Mouse (Mus musculus) midbrain, embryonic 13.5 days (tissue): Measurements from ENCODE around the gene Ehhadh. TPM values are rescaled to one million over a fixed set of nuclear protein-coding genes. Genes with fewer than 3 reads are reported as not detected.
"Not testable (repeated sequence)": the region's sequence is repeated elsewhere in the genome, so short reads cannot be mapped to it uniquely, and the experiment has no call there.

Source experiments
- ATAC-seq: fragments of 200-750 bp; cut with Nextera tagmentation; 2 replicates; pipeline ENCODE4 v1.8.0; 2017; ENCODE audit warnings: mild to moderate bottlenecking, moderate TSS enrichment, moderate library complexity
- H3K27ac ChIP-seq: fragments of 300-500 bp; sonication (generic); 2 replicates; pipeline ENCODE4 v1.5.1; 2015; ENCODE audit warnings: inconsistent platforms, mild to moderate bottlenecking, moderate library complexity
- H3K27me3 ChIP-seq: fragments of 300-500 bp; sonication (generic); 2 replicates; pipeline ENCODE4 v1.6.1; 2015; ENCODE audit warnings: mild to moderate bottlenecking, inconsistent platforms
- H3K36me3 ChIP-seq: fragments of 300-500 bp; sonication (generic); 2 replicates; pipeline ENCODE4 v1.6.1; 2015; ENCODE audit warnings: mild to moderate bottlenecking, inconsistent platforms
- H3K4me1 ChIP-seq: fragments of 300-500 bp; sonication (generic); replicated peaks from 2 replicates; pipeline ENCODE4 v1.6.1; 2015; ENCODE audit warnings: inconsistent platforms
- H3K4me2 ChIP-seq: fragments of 300-500 bp; sonication (generic); replicated peaks from 2 replicates; pipeline ENCODE4 v1.6.1; 2015; ENCODE audit warnings: moderate library complexity, mild to moderate bottlenecking, inconsistent platforms
- H3K4me3 ChIP-seq: fragments of 300-500 bp; sonication (generic); replicated peaks from 2 replicates; pipeline ENCODE4 v1.5.1; 2015; ENCODE audit warnings: mild to moderate bottlenecking, inconsistent platforms
- H3K9ac ChIP-seq: fragments of 300-500 bp; sonication (generic); replicated peaks from 2 replicates; pipeline ENCODE4 v1.6.1; 2015; ENCODE audit warnings: mild to moderate bottlenecking, inconsistent platforms
- H3K9me3 ChIP-seq: fragments of 300-500 bp; sonication (generic); 2 replicates; pipeline ENCODE4 v1.6.1; 2016; ENCODE audit warnings: mild to moderate bottlenecking, inconsistent platforms
- WGBS: fragments of 180-500 bp; shearing (Covaris S2); methylation state at CpG from one replicate; pipeline ENCODE4 v1.1.7; 2015; 5-methylcytosine and 5-hydroxymethylcytosine counted together
- polyA plus RNA-seq: library from polyadenylated mRNA; unstranded; fragments of >200 nt; fragmentation: Nextera tagmentation; extraction: Ambion mirVana; gene quantifications from 2 replicates; pipeline ENCODE4 v1.2.1, GENCODE M21; 2015

The Ehhadh gene
- polyA plus RNA-seq, 1 experiment from 2014 or later = 1.2 TPM

DNA sequence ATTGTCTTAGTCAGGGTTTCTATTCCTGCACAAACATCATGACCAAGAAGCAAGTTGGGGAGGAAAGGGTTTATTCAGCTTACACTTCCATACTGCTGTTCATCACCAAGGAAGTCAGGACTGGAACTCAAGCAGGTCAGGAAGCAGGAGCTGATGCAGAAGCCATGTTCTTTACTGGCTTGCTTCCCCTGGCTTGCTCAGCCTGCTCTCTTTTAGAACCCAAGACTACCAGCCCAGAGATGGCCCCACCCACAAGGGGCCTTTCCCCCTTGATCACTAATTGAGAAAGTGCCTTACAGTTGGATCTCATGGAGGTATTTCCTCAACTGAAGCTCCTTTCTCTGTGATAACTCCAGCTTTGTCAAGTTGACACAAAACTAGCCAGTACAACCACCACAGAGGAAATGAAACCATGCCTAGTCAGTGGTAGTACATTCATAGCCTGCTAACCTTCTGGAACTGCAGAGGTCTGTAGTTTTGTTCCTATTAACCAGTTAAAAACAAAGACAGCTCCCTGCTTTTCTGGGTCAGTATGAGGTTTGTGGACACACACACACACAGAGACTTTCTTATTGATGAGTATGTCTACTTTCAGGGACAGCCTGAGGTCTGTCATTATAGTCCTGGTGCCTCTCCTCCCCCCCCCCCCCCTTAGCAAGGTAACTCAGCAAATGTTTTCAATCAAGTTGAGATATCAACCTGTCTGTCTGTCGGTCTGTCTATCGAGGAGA is 5.6 kb upstream of the Ehhadh start:
- not testable (repeated sequence) for H3K27me3 ChIP-seq, ATAC-seq, H3K27ac ChIP-seq, H3K36me3 ChIP-seq, H3K9me3 ChIP-seq
- 47% methylated on average over 2 of the region's 2 CpGs for WGBS
- Histone ChIP-seq H3K9ac (peak overlapping the region; percentile 88), H3K4me3 (peak overlapping the region; percentile 86), H3K4me1 (peaks cover 17% of the 10 kb centered on the region), H3K4me2 (peak overlapping the region; percentile 79)

- ATAC-seq = no peak
- no peak overlapping the region for H3K9ac ChIP-seq
- no peaks in the 10 kb centered on the region for H3K36me3 ChIP-seq
- no peak overlapping the region for H3K4me3 ChIP-seq
- WGBS = 63% methylated on average over 3 of the region's 3 CpGs
- H3K4me1 ChIP-seq = peaks cover 27% of the 10 kb centered on the region
- no peak overlapping the region for H3K27ac ChIP-seq
- H3K9me3 ChIP-seq = no peaks in the 10 kb centered on the region
- H3K4me2 ChIP-seq = no peak overlapping the region
- H3K27me3 ChIP-seq = no peaks in the 10 kb centered on the region
These were observed 4.2 kb upstream of the Ehhadh start for GRCm38 (mm10) chr16:21791779-21792178.

- Histone ChIP-seq H3K4me2 (no peak overlapping the region), H3K36me3 (no peaks in the 10 kb centered on the region), H3K9me3 (no peaks in the 10 kb centered on the region), H3K27ac (no peak overlapping the region), H3K4me3 (no peak overlapping the region), H3K27me3 (no peaks in the 10 kb centered on the region), H3K9ac (no peak overlapping the region), H3K4me1 (peaks cover 22% of the 10 kb centered on the region)
- WGBS = 17% methylated on average over 1 of the region's 1 CpGs
- no peak for ATAC-seq
These were observed 2.9 kb upstream of the Ehhadh start for GRCm38 (mm10) chr16:21790469-21790868.

DNA sequence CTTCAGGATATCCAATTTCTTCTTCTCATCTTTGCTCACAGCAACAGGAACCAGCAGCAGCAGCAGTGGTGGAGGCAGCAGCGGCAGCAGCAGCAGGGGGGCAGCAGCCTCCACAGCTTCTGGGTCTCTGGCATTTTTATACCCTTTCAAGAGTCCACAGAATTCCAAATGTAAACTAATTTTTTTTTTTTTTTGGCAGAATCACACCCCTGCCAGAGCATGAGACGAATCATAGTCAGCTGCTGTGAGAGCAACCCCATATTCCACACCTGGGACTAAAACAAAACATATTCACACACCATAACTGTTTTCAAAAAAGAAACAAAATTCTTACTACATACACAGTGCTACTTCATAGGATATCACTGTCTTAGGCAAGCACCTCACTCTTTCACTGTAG is 1.6 kb upstream of the Ehhadh start:
- ATAC-seq = no peak
- no peak overlapping the region for H3K27ac ChIP-seq
- H3K4me2 ChIP-seq = no peak overlapping the region
- H3K9ac ChIP-seq = no peak overlapping the region
- no peaks in the 10 kb centered on the region for H3K36me3 ChIP-seq
- no peaks in the 10 kb centered on the region for H3K9me3 ChIP-seq
- no peaks in the 10 kb centered on the region for H3K27me3 ChIP-seq
- H3K4me1 ChIP-seq = peaks cover 16% of the 10 kb centered on the region
- WGBS = 84% methylated on average over 2 of the region's 2 CpGs
- H3K4me3 ChIP-seq = no peak overlapping the region

DNA sequence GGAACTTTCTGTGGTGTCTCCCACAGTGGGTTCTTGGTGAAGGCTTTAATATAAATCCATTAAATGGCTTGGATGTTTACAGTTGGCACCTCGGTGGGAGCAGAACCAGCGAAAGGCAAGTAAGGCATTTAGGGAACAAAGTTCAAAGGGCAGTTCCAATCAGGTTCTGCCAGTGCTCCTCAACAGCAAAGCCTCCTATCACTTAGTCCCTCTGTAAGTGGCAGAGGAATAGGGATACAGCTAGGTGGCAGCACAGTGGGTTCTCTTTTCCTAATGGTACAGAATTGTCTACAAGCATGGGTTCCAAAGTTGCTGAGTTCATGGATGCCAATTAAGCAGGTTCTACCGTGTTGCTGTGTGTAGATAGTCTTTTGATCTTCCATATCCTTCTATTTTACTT is 974 bp upstream of the Ehhadh start:
- Histone ChIP-seq H3K4me3 (no peak overlapping the region), H3K4me1 (peaks cover 14% of the 10 kb centered on the region), H3K27me3 (no peaks in the 10 kb centered on the region), H3K9me3 (no peaks in the 10 kb centered on the region), H3K9ac (no peak overlapping the region), H3K36me3 (no peaks in the 10 kb centered on the region), H3K27ac (no peak overlapping the region), H3K4me2 (no peak overlapping the region)
- ATAC-seq = no peak
- 60% methylated on average over 3 of the region's 3 CpGs for WGBS

GRCm38 (mm10) chr16:21786317-21786716 is 1.3 kb downstream of the Ehhadh start:
- Histone ChIP-seq H3K27ac (no peak overlapping the region), H3K4me1 (peaks cover 11% of the 10 kb centered on the region)
- 87% methylated on average over 8 of the region's 8 CpGs for WGBS

DNA sequence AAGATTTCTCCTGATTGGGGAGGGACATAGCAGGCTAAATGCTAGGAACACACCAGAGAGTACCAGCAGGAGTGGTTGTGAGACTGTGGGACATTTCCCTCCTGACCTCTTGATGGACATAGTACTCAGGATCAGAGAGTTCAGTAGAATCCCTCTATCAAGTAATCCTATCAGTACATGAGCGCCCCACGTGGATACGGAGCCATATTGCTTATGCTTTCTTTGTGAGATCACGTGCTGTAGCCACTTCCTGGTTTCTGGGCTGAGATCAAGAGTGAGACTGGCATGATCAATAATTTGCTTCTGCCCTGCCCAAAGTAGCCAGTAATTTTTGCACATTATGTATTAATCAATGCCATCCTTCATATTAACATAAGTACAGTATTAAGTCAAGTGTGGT is 2.6 kb downstream of the Ehhadh start:
- H3K4me2 ChIP-seq = no peak overlapping the region
- H3K9me3 ChIP-seq = no peaks in the 10 kb centered on the region
- H3K4me1 ChIP-seq = peaks cover 11% of the 10 kb centered on the region
- no peak overlapping the region for H3K27ac ChIP-seq
- ATAC-seq = no peak
- H3K27me3 ChIP-seq = no peaks in the 10 kb centered on the region
- WGBS = 78% methylated on average over 4 of the region's 4 CpGs
- no peaks in the 10 kb centered on the region for H3K36me3 ChIP-seq
- H3K4me3 ChIP-seq = no peak overlapping the region
- no peak overlapping the region for H3K9ac ChIP-seq

More at GRCm38 (mm10) chr16:21786317-21786716, 1.3 kb downstream of the Ehhadh start:
- H3K27me3 ChIP-seq = no peaks in the 10 kb centered on the region
- no peaks in the 10 kb centered on the region for H3K36me3 ChIP-seq
- no peak overlapping the region for H3K4me2 ChIP-seq
- no peak for ATAC-seq
- no peaks in the 10 kb centered on the region for H3K9me3 ChIP-seq
- H3K9ac ChIP-seq = no peak overlapping the region
- H3K4me3 ChIP-seq = no peak overlapping the region

- Histone ChIP-seq H3K27ac (no peak overlapping the region), H3K9me3 (no peaks in the 10 kb centered on the region), H3K4me2 (no peak overlapping the region), H3K27me3 (no peaks in the 10 kb centered on the region), H3K36me3 (no peaks in the 10 kb centered on the region), H3K4me3 (no peak overlapping the region), H3K9ac (no peak overlapping the region), H3K4me1 (peaks cover 8% of the 10 kb centered on the region)
- WGBS = 81% methylated on average over 2 of the region's 2 CpGs
- ATAC-seq = no peak
These were observed 4.8 kb downstream of the Ehhadh start for GRCm38 (mm10) chr16:21782807-21783206.

GRCm38 (mm10) chr16:21781895-21782294 is 5.7 kb downstream of the Ehhadh start:
- no peaks in the 10 kb centered on the region for H3K4me1 ChIP-seq
- no peaks in the 10 kb centered on the region for H3K27me3 ChIP-seq
- no peaks in the 10 kb centered on the region for H3K9me3 ChIP-seq
- ATAC-seq = no peak
- no peak overlapping the region for H3K4me2 ChIP-seq
- H3K4me3 ChIP-seq = no peak overlapping the region
- no peak overlapping the region for H3K9ac ChIP-seq
- no peak overlapping the region for H3K27ac ChIP-seq
- 78% methylated on average over 3 of the region's 3 CpGs for WGBS
- no peaks in the 10 kb centered on the region for H3K36me3 ChIP-seq

GRCm38 (mm10) chr16:21781277-21781676 is 6.3 kb downstream of the Ehhadh start:
- no peak for ATAC-seq
- H3K9ac ChIP-seq = no peak overlapping the region
- no peak overlapping the region for H3K4me2 ChIP-seq
- no peaks in the 10 kb centered on the region for H3K27me3 ChIP-seq
- 79% methylated on average over 3 of the region's 3 CpGs for whole genome bisulfite sequencing
- no peak overlapping the region for H3K27ac ChIP-seq
- H3K9me3 ChIP-seq = no peaks in the 10 kb centered on the region
- no peaks in the 10 kb centered on the region for H3K4me1 ChIP-seq
- H3K4me3 ChIP-seq = no peak overlapping the region
- H3K36me3 ChIP-seq = no peaks in the 10 kb centered on the region

DNA sequence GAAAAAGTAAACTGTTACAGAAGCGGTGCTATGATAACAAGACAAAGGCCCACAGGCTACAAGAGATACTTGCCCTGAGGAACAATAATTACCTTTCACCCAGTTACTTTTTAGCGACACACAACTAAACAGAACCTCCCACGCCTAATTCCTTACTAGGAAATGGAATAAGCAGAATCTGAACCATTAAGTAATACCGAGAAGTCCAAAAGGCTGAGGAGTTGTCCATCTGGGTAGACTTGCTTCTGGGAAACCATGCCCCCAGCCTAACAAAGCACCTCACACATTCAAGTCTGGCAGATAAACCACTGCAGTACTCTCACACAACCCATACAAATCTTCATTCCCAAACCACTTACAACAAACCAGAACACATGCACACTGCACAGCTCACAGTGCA is 8.5 kb downstream of the Ehhadh start:
- Histone ChIP-seq H3K4me1 (no peaks in the 10 kb centered on the region), H3K36me3 (no peaks in the 10 kb centered on the region), H3K9me3 (no peaks in the 10 kb centered on the region), H3K4me3 (no peak overlapping the region), H3K27me3 (no peaks in the 10 kb centered on the region), H3K4me2 (no peak overlapping the region), H3K9ac (no peak overlapping the region), H3K27ac (no peak overlapping the region)
- no peak for ATAC-seq
- 91% methylated on average over 4 of the region's 4 CpGs for WGBS

- H3K4me1 ChIP-seq = no peaks in the 10 kb centered on the region
- WGBS = 43% methylated on average over 3 of the region's 3 CpGs
- no peaks in the 10 kb centered on the region for H3K36me3 ChIP-seq
- no peaks in the 10 kb centered on the region for H3K9me3 ChIP-seq
- H3K4me2 ChIP-seq = peak overlapping the region; percentile 38
- H3K27me3 ChIP-seq = no peaks in the 10 kb centered on the region
- no peak overlapping the region for H3K9ac ChIP-seq
- ATAC-seq = no peak
- H3K4me3 ChIP-seq = peak overlapping the region; percentile 27
- no peak overlapping the region for H3K27ac ChIP-seq
These were observed 9.2 kb downstream of the Ehhadh start for GRCm38 (mm10) chr16:21778293-21778866.

DNA sequence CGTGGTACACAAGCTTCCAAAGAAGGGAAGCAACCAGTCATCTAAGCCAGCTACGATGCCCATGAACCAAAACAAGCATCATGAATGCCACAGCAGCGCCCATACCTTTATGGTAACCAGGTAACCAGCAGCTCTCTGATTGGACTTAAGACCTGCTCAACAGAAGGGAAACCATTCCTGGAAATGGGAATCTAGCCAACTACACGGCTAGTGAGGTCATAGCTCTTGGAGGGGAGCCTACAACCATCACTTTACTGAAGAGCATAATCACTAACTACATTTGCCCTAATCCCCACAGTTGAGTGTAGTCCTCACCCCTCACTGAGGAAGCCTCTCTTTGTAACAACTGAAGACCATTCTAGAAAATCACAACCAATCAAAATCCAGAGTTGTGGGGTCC is 12.9 kb downstream of the Ehhadh start:
- Histone ChIP-seq H3K4me1 (no peaks in the 10 kb centered on the region), H3K9me3 (no peaks in the 10 kb centered on the region), H3K4me3 (no peak overlapping the region), H3K36me3 (no peaks in the 10 kb centered on the region), H3K27ac (no peak overlapping the region), H3K4me2 (no peak overlapping the region), H3K9ac (no peak overlapping the region), H3K27me3 (no peaks in the 10 kb centered on the region)
- ATAC-seq = no peak
- 89% methylated on average over 4 of the region's 4 CpGs for WGBS
